Mouse (Mus musculus) MEL-GATA-1-ER (cell line): ENCODE results near the gene Adamts18.
"Not testable (repeated sequence)": the region's sequence is repeated elsewhere in the genome, so short reads cannot be mapped to it uniquely, and the experiment has no call there.

Source experiments
- DNase-seq: peaks from one replicate; pipeline ENCODE4 v3.0.0-alpha.2; 2012; ENCODE audit warnings: low read depth; ENCODE audit errors: extremely low read depth

Adamts18 gene

DNA sequence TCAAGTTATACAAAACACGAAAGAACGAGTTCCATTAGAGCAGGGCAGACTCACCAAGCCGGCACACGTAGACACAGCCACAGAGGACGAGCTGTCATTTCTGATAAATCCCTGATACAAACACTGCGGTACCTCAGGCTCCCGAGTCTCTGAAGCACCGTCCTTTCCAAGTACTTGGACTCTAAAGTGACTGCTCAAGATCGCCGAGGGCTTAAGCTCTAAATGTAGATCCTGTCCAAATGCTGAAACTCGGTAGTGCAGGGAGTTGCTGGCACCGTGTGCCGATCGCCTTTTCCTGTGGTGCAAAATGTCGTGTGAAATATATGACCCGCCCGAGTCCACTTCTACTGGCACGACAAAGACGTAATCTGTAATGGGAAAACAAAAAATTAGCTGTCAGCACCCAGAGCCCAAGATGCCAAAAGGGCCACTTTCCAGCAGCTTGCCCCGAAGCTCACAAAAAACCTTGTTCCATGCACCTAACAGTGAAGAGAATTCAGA lies 3.7 kb downstream of the Adamts18 start:
- DNase-seq: no peak

DNA sequence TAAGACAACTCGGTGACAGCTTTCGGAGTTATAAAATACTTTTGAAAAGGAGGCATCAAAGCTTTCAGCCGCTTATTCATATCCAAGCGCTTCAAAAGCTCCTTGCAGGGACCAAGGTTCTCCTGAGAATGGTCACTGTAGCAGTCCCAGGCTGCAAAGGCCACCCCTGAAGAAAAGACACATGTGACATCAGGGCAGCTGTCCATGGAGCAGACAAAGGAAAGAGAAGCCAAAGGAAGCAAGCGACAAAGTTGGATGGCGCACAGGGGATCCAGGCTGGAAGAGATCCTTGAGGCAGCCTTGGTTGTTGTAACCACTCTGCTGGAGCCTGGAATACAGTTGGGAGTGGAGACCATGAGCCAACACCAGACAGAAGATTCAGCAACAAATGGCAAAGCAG lies 10.3 kb downstream of the Adamts18 start:
- no peak for DNase-seq

DNA sequence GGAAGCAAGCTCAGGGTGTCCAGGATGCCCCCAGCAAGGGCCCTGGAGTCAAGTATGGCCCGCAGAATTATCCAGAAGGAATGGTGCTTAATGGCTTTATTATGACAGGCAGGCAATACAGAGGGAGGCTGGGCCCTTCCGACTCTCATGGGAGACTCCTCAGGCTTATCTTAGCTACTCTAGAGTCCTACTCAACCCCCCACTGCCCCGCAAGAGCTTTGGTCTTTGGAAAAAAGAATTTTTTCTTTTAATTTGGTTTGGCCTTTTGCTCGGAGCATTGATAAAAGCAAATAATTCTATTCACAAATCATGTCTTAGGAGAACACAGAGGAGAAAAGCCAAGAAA lies 11.0 kb downstream of the Adamts18 start:
- DNase-seq: no peak

DNA sequence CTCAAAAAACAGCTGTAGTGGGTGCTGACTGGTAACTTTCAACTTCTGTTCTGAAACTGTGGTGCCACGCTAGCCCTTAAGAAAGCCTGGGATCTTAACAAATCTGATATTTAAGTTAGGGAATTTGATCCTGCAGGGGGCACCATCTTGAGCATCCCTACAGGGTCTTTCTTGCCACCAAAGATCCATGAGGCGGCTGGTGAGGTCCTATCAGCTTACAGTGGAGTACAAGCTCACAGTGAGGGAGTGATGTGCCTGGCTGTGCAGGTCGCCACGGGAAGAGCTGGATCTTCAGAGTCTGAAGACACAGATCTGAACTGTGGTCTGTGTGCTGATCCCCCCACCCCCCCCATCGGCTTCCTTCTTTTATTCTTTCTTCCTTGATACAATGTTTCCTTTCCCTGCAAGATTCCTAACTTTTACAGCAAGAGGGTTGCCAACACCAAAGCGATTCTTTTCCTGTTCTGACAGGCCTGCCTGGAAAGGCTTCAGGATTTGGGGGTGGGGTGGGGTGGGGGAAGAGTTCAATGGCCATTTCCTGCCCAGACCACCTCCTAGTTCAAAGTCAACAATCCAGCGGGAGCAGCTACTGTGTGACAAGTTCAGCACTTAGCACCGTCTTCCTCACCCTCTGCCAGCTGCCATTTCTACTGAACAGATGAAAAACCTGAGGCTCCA lies 11.5 kb downstream of the Adamts18 start:
- no peak for DNase-seq

DNA sequence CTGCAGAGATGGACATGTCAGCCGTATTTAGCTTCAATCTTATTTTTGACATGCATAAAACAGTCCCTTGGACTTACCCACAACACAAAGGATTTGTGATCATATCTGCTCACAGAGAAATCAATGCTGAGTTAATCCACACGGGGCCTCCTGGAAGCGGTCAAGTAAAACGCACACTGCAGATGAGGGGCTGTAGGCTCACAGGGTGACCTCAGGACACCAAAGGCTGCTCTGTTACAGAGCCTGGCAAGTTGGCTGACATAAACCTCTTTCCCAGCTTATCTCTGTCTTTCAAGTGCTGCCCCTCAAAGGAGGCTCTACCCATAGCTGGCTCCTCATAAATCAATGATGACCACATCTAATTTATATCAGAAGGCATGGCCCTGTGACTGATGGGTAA lies 14.9 kb downstream of the Adamts18 start:
- no peak for DNase-seq

DNA sequence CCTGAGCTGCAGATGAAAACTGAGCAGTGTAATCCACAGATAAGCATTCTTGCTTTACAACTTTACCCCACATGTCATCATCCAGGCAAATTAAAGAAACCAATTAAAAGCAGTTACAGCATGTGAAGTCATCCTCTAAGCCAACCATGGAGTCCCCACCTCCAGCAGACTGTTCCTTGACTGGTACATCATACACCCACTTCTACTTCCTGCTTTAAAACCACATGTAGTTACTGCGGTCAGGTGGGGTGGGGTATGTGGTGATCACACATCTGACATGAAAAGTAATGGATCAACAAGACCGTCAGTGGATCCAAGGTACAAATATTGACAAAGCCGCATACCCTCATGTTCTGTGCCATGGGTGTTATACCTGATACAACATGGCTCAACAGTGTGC lies 21.3 kb downstream of the Adamts18 start:
- DNase-seq: no peak

DNA sequence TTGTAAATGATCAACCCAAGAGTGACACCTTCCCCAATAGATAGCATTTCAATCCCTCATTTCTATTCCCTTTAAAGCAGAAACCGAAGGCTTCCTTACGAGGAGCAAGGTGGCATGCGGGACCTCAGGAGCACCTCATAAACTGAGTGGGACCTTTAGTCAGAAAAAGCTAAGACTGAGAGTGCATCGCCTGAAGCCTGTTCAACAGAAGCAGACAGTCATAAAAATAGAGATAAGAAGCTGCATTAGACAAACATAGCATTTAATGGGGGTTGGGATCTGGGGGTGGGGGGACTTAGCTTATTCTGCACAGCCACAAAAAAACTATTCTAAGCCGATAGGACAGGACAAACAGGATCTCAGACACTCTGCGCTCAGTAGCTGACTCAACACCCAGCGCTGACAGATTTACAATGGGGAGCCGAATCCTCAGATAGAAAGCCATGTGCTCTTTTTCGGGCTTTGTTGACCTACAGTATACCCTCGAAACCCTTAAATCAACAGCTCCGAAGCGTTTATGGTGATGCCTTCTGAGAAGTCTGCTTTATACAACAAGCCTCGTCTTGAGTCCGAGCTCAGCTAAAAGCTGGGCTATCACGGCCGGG lies 27.5 kb downstream of the Adamts18 start:
- no peak for DNase-seq

DNA sequence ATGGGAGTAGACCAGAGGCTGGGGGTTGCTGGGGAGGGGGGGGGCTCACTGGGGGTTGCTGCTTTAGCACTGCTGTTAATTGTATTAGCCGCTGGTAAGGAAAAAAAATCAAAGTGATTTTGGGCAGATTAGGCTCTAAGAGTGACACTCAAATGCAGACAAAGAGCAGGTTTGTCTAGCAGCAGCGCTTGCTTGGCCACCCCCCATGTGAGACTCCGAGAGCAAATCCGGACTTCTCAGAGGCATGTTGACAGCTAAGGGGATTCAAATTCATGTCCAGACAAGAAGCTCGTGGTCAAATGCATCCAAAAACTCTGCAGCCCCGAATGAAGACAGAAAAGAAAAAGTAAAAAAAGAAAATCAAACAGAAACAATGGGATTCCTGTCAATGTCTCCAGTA lies 34.6 kb downstream of the Adamts18 start:
- DNase-seq: no peak

DNA sequence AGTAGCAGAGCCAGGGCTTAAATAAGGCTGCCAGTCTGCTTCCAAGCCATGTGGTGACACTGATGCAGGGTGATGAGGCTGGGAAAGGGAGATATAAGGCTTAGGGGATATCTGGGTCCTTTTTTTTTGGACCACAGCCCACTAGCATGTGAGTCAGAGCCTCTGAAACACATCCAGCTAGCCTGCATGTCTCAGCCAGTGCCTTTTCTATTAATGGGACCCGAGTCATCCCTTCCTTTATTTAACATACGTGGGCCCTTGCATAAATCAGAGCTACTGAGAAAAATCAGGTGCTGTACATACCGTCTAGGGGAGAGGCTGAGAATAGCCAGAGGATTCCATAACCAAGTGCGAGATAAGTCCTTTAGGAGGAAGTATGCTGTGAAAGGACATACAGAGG lies 37.0 kb downstream of the Adamts18 start:
- DNase-seq: no peak

DNA sequence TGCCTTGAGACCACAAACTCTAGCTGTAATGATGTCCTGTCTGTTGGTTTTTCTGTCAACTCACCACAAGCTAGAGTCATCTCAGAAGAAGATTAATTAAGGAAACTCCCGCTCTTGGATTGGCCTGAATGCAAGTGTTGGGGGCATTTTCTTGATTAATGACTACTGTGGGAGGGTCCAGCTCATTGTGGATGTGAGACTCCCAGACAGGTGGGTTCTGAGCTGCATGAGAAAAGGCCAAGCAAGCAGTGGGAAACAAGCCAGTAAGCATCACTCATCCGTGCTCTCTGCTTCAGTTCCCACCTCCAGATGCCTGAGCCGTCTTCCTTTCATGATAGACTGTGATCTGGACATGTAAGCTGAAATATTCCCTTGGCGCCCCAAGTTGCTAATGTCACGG lies 38.6 kb downstream of the Adamts18 start:
- DNase-seq: no peak

DNA sequence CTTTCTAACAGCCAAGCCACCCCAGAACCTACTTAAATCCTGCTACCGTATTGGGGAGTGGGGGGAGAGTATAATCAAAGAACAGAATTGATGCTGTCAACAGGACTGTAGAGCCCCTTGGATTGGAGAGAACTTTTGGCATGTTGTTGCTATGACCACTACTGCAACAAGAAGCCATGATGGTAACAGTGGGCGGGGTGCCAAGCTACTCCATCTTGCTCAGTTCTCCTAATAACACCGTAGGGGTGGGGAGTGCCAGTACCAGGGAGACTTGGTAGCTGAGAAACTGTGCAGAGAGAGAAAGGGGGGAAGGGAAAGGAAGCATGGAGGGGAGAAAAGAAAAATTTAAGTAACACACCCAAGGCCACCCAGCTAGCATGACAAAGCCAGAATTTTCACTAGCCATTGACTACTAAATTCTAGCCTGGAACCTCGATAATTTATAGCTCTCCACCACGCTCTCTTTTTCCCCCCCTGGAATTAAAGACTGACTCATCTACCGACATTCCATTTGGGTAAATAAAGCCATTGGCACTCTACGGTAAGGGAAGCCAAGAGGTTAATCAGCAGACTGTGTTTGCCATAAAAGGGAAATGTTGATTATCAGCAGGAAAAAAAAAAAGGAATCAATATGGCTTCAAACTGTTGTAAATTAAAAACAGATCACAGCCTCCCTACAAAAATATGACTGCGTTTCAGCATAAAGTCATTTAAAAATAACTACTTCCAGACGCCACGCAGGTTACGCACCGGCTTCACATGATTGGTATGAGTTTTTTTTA lies 44.5 kb downstream of the Adamts18 start:
- DNase-seq: no peak

DNA sequence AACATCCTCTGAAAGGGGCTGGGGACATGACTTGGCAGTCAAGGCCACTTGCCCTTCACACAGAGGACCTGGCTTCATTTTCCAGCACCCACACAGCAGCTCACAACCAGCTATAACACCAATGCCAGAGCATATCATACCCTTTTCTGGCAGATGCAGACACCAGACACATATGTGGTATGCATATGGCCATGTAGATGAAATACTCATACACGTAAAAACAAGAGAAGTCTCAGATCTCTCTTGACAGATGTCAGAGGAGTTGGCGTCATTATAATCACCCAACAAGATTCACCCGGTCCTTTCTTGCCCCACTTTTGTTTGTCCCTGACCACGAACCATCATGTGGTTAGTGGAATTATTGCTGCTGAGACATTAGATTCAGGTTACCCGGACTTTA lies 47.0 kb downstream of the Adamts18 start:
- no peak for DNase-seq

DNA sequence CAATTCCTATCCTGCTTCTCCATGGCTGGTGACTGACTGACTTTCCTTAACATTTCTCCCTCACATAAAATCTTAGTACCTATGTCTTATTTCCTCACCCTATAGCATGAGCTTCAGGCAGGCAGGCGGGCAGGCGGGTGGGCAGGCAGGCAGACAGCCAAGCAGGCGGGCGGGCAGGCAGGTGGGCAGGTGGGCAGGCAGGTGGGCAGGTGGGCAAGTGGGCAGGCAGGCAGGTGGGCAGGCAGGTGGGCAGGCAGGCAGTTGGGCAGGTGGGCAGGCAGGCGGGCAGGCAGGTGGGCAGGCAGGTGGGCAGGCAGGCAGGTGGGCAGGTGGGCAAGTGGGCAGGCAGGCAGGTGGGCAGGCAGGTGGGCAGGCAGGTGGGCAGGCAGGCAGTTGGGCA lies 48.0 kb downstream of the Adamts18 start:
- not testable (repeated sequence) for DNase-seq

DNA sequence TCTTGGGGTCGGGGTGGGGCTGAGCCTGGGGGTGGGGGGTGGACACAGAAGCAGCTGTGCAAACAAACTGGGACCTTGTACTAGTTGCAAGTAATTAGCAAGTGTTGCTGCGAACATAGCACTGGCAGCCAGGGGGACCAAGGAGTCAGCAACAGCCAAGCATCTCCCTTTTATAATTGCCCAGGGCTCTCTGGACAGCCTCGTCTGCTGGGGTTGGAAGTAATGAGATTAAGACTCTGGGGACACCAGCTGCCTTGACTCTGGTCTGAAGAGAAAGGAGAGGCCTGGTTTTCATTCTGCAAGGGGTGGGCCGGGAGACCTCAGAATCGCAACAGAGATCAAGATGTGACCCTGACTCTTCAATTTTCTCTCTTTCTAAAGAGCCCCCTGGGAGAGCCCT lies 49.0 kb downstream of the Adamts18 start:
- no peak for DNase-seq

DNA sequence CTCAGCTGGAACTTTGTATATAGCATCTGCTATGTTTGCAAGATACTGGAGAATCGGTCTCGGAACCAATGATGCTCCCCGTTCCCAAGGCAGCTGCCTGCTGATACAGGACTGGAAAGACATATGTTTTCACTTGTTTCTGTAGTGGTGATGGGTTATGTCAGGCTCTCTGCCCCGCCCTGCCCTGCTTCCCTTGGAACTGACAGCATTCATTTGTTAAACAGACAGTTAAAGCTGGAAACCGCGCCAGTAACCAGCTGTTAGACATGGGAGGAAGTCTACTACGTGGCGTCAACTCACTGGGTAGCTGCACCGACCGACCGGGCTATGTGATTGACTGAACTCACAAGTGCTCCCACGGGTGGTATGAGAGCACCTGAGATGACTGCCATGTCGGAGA lies 56.7 kb downstream of the Adamts18 start:
- no peak for DNase-seq

DNA sequence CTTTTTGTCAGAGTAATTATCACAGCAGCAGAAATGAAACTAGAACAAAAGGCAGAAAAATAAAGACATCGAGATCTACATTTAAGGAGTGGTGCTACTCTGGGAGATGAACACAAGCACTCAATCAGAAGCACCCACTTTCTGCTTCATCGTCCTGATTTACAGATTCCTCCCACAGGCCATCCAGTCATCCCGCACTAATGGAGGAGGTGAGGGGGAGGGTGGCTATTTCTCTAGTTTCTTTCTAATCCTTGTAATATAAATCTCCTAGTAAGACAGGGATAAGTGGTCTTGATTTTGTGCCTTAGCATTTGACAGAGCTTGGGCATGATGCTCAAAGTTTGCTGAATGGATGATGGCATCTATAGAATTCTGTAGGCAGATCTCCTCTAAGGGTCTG lies 57.5 kb downstream of the Adamts18 start:
- no peak for DNase-seq

DNA sequence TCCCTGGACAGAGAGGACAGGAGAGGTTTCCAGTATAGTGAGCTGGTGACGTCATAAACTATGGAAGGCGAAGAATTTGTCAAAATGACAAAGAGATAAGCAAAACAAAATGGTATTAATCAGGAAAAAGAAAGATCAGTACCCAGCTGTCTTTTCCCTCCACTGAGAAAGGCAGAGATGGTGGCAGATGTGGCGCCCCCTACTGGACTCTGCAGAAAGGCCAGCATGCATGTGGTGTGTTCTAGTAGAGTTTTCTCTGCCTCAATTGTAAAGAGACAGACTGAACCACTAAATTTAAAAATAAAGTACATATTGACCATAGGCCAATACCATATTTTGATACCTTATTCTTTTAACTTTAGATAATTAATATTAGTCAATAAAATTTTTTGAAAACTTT lies 64.8 kb downstream of the Adamts18 start:
- no peak for DNase-seq

DNA sequence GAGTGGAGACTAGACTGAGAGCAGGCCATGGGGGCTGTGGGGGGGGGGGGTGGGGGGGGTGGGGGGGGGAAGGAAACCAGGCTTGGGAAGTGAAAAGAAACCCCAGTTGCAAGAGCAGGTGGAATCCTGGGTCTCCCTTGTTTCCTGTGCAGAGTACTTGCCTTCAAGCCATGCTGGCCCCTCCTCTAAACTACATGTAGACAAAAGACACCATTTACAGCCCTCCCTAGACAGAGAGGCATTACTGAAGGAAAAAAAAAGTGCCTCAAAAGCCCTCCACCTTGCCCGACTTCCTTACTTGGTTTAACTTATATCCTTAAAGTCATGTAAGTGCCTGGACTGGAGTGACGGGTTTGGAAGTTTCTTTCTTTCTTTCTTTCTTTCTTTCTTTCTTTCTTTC lies 67.0 kb downstream of the Adamts18 start:
- no peak for DNase-seq

DNA sequence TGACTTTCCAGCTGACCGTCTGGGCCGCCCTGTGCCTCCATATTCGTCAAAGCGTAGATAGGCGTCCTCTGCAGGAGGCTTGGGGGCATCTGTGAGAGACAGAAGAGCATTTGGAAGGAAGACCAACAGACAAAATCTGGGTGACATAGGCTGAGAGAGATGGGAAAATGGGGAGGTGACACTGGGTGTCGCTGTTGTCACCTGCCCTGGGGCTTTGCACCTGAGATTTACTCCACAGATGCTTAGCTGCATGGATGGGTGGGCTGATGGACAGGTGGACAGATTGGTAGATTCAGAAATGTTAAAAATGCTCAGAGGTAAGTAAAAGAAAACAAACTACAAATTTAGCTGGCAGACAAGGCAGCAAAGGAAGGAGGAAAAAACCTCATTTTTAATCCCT lies 73.2 kb downstream of the Adamts18 start:
- DNase-seq: no peak

DNA sequence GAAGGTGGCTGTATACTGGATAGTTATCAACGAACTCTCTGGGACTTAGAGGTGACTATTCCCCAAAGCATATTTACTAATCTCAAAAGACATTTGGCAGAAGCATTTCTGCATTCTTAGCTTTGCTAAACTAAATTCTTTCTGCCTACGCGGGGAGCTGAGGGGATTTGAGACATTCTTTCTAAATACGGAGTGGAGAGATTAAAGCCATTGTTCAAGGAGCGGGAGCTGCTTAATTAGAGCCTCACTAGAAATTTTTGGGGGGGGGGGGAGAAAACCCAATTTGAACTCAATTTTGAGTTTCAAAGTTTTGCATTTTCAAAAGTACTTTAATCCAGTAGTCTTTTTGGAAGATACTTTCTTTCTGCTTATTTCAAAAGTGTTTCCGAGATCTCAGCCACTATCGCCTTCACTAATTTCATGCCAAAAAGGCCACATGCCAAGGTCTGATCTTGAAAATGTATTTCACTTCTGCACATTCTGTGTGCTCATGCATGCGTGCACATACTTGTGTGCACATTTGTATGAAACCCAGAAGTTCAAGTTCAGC lies 79.6 kb downstream of the Adamts18 start:
- no peak for DNase-seq

DNA sequence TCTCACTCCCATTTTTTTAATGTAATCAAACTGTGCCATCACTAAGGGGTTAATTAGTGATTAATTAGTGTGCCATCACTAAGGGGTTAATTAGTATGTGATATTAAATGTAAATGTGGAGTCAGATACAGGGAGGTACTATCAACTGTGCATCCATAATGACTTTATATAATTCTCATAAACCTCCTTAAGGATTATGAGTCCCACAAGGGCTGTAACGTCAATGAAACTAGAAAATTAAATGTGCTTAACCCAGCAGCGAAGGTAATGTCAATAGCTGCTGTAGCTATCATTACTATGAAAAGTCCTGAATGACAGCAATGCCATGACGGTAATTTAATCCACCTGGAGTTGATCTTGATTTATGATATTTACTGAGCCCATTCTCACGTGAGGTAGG lies 83.4 kb downstream of the Adamts18 start:
- DNase-seq: no peak

DNA sequence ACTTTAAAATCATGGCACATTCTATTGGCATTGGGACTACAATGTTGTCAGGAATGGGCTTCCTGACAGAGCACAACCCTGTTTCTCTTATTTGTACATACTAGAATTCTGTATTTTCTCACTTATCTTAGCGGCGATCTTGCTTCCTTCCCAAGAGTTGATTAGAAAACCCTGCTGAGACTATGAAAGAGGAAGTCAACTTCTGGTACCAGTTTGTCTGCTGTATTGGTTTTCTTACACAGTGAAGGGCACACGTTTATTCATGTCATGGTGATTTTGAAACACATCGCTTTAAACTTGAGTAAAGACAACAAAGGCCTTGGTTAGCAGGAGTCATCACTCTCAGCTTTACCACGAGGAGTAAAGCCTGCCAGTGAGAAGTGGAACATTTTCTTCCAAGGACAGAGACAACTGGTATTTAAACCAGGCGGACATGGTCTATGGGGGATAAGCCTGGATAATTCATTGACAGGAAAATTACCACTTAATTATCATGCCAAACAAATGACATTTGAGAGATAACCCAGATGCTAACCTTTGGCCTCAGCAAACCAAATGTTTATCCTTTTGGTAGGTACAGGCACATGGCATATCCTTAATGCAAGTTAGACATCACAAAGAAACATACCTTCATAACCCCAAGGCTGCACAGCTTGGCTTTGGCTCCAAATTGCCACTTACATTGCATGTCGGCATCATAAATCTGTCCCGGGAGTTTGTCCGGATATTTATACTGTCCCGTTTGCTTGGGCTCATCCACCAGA lies 84.8 kb downstream of the Adamts18 start:
- no peak for DNase-seq
